Mouse (Mus musculus) small intestine, adult 2 months (tissue): ENCODE data around the gene Hsf4. TPM values are rescaled to one million over a fixed set of nuclear protein-coding genes. Genes with fewer than 3 reads are reported as not detected.
A peak's percentile ranks its signal among the peaks of the same experiment; 100 is the strongest.
"Not testable (repeated sequence)": the region's sequence is repeated elsewhere in the genome, so short reads cannot be mapped to it uniquely, and the experiment has no call there.

ENCODE experiments used
- H3K27ac ChIP-seq: fragments of 200-500 bp; 2 replicates; pipeline ENCODE4 v1.5.1; 2012; ENCODE audit warnings: low read depth, low read length, control low read depth, inconsistent platforms; ENCODE audit not compliant: insufficient read depth
- H3K27me3 ChIP-seq: fragments of 200-500 bp; 2 replicates; pipeline ENCODE4 v1.6.1; 2012; ENCODE audit warnings: mild to moderate bottlenecking, moderate library complexity, low read length, inconsistent platforms; ENCODE audit not compliant: control insufficient read depth, insufficient read depth
- H3K36me3 ChIP-seq: fragments of 200-500 bp; 2 replicates; pipeline ENCODE4 v1.6.1; 2012; ENCODE audit warnings: mild to moderate bottlenecking, low read length, control low read depth, inconsistent platforms; ENCODE audit not compliant: control insufficient read depth, insufficient read depth
- H3K4me1 ChIP-seq: fragments of 200-500 bp; 2 replicates; pipeline ENCODE4 v1.6.1; 2012; ENCODE audit warnings: low read length, inconsistent platforms, mixed read lengths; ENCODE audit not compliant: control insufficient read depth, insufficient read depth, insufficient read length
- H3K4me3 ChIP-seq: fragments of 200-500 bp; 2 replicates; pipeline ENCODE4 v1.5.1; 2012; ENCODE audit warnings: low read depth, mild to moderate bottlenecking, control low read depth, inconsistent platforms, low read length, moderate library complexity
- CTCF ChIP-seq: fragments of 200-500 bp; IDR thresholded peaks from 2 replicates; pipeline ENCODE4 v1.5.1; 2012; ENCODE audit warnings: low read depth, mild to moderate bottlenecking, control low read depth, inconsistent platforms, low read length, moderate library complexity, mixed read lengths; ENCODE audit not compliant: insufficient replicate concordance, insufficient read length; ENCODE audit errors: extremely low read depth
- POLR2A ChIP-seq: fragments of 200-500 bp; IDR thresholded peaks from 2 replicates; pipeline ENCODE4 v1.6.1; 2012; ENCODE audit warnings: low read depth, mild to moderate bottlenecking, control low read depth, inconsistent platforms, low read length, moderate library complexity
- WGBS: fragments of 180-500 bp; shearing (Covaris S2); methylation state at CpG from one replicate; pipeline ENCODE4 v1.1.7; 2018; 5-methylcytosine and 5-hydroxymethylcytosine counted together
- polyA plus RNA-seq: library from polyadenylated mRNA; depleted of rRNA; stranded (reverse); fragments of >200 nt; gene quantifications from 2 replicates; pipeline ENCODE4 v1.2.3, GENCODE M21; 2012

Hsf4 gene
- polyA plus RNA-seq, 1 experiment: 1.3 TPM

- Histone ChIP-seq H3K36me3 (no peaks in the 10 kb centered on the region), H3K4me3 (peak overlapping the region; percentile 75), H3K27ac (peak overlapping the region; percentile 23; the same call in 1 of the 2 replicates), H3K4me1 (peaks cover 12% of the 10 kb centered on the region), H3K27me3 (no peaks in the 10 kb centered on the region; the same call in 1 of the 2 replicates)
- TF ChIP-seq POLR2A (0 out of 2 replicates have a peak, but pooled peaks have one; percentile 13), CTCF (peak; percentile 8; the same call in 1 of the 2 replicates)
- 1% methylated on average over 53 of the region's 53 CpGs for WGBS
These were observed 19.5 kb downstream of the Hsf4 start for GRCm38 (mm10) chr8:105288958-105289732.

- peak within 1 kb of the TSS; percentile 75 for H3K4me3 ChIP-seq
- H3K36me3 ChIP-seq: no peaks in the 10 kb centered on the region
- 3% methylated on average over 43 of the region's 43 CpGs for WGBS
- no peaks in the 10 kb centered on the region; the same call in 1 of the 2 replicates for H3K27me3 ChIP-seq
- TF ChIP-seq CTCF (0 out of 2 replicates have a peak, but pooled peaks have one; percentile 31), POLR2A (no peak)
- H3K27ac ChIP-seq: peak within 1 kb of the TSS; percentile 23; the same call in 1 of the 2 replicates
- peaks cover 12% of the 10 kb centered on the region for H3K4me1 ChIP-seq
These were observed 20.3 kb downstream of the Hsf4 start, which contains the start of gene 4931428F04Rik for GRCm38 (mm10) chr8:105289805-105290460. 4931428F04Rik (minus strand) TSS chr8:105289864.

GRCm38 (mm10) chr8:105290554-105291314, 21.1 kb downstream of the Hsf4 start:
- TF ChIP-seq POLR2A: peak; percentile 31; the same call in 1 of the 2 replicates
- TF ChIP-seq CTCF: peak; percentile 96; the same call in 1 of the 2 replicates
- Histone ChIP-seq H3K36me3 (no peaks in the 10 kb centered on the region), H3K4me1 (peaks cover 12% of the 10 kb centered on the region), H3K27ac (no peak overlapping the region), H3K27me3 (no peaks in the 10 kb centered on the region; the same call in 1 of the 2 replicates), H3K4me3 (peak overlapping the region; percentile 75; the same call in 1 of the 2 replicates)
- 9% methylated on average over 31 of the region's 31 CpGs for WGBS

GRCm38 (mm10) chr8:105291364-105291763, 21.8 kb downstream of the Hsf4 start:
- H3K27ac ChIP-seq, H3K27me3 ChIP-seq, H3K36me3 ChIP-seq, H3K4me3 ChIP-seq: not testable (repeated sequence)
- peaks cover 15% of the 10 kb centered on the region for H3K4me1 ChIP-seq
- 61% methylated on average over 8 of the region's 8 CpGs for WGBS

GRCm38 (mm10) chr8:105291802-105292201, 22.2 kb downstream of the Hsf4 start:
- H3K4me1 ChIP-seq: peaks cover 15% of the 10 kb centered on the region
- not testable (repeated sequence) for H3K27me3 ChIP-seq, H3K4me3 ChIP-seq, H3K36me3 ChIP-seq, H3K27ac ChIP-seq
- WGBS: 59% methylated on average over 3 of the region's 3 CpGs

- Histone ChIP-seq H3K27me3 (no peaks in the 10 kb centered on the region; the same call in 1 of the 2 replicates), H3K36me3 (no peaks in the 10 kb centered on the region), H3K27ac (no peak overlapping the region), H3K4me1 (peaks cover 15% of the 10 kb centered on the region), H3K4me3 (no peak overlapping the region)
- TF ChIP-seq CTCF: no peak
- TF ChIP-seq POLR2A: no peak
- 87% methylated on average over 7 of the region's 7 CpGs for WGBS
These were observed 22.9 kb downstream of the Hsf4 start for GRCm38 (mm10) chr8:105292471-105292870.
